Mouse (Mus musculus): ENCODE data around the gene Rnf187.

Gene Rnf187

GRCm38 (mm10) chr11:58947306-58947705 lies 8.6 kb upstream of the Rnf187 start:
- DNase-seq (ENCODE audit: low read depth), result no peak

- no peak for DNase-seq (ENCODE audit: low read depth)
Observed at GRCm38 (mm10) chr11:58944136-58944535, 5.4 kb upstream of the Rnf187 start.

DNA sequence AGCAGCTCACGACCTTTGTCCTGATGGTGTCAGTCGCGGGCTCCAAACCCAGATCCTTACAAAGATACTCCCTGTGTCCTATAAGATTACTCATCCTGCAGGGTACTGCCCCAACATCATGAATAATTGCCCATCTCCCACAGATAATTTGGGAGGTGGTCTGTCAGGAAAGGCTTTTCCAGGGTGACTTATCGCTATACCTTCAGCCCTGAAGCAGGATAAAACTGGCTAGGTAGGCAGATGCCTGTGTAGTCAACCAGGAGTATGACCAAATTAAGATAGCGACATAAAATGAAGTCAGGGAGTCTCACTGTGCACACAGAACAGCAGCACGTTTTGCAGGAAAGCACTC lies 348 bp upstream of the Rnf187 start:
- DNase-seq (ENCODE audit: low read depth), result no peak

- no peak for DNase-seq (ENCODE audit: low read depth)
Observed at GRCm38 (mm10) chr11:58937909-58938308, 807 bp downstream of the Rnf187 start.

DNA sequence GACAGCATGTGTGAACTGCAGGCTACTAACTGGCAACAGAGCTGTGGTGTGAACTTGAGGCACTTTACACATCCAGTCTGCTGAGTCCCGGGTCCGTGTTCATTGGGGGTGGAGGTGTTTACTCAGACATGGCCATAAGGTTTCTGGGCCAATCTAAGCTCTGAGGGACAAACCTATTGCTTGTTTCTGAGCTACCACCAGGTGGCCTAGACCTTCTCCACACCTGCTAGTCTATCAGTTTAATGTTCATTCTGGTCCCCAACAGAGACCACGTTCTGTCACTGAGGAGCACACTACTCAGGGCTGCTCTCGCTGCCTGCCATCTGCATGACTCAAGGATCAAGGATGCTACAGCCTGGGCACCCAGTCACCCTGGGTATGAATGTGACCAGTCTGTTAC lies 7.1 kb downstream of the Rnf187 start:
- DNase-seq (ENCODE audit: low read depth), result no peak

GRCm38 (mm10) chr11:58930254-58930653 lies 8.5 kb downstream of the Rnf187 start:
- DNase-seq (ENCODE audit: low read depth), result no peak

- DNase-seq (ENCODE audit: low read depth), result no peak
Observed at GRCm38 (mm10) chr11:58929641-58930040, 9.1 kb downstream of the Rnf187 start.

DNA sequence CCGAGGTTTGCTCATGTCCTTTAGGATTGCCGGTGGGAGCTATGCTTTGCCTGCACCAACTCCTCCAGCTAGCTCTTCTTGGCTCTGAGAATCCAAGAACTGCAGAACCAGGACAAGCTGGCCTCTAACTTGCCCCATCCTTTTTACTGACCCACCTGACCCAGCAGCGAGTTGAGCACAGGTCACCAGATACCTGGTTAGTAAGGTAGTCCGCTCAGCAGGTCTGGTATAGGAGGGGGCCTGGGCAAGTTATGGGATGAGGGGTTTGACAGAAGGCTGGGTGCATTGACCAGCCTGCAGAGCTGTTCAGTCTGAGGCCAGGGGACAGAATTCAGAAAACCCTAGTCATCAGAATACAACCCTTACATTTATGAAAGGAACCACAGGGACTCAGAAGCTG lies 9.7 kb downstream of the Rnf187 start:
- DNase-seq (ENCODE audit: low read depth), result no peak

GRCm38 (mm10) chr11:58927790-58928651 lies 10.7 kb downstream of the Rnf187 start:
- peak; percentile 53 for DNase-seq (ENCODE audit: low read depth)

- DNase-seq (ENCODE audit: low read depth), result no peak
Observed at GRCm38 (mm10) chr11:58927053-58927452, 11.7 kb downstream of the Rnf187 start.

DNA sequence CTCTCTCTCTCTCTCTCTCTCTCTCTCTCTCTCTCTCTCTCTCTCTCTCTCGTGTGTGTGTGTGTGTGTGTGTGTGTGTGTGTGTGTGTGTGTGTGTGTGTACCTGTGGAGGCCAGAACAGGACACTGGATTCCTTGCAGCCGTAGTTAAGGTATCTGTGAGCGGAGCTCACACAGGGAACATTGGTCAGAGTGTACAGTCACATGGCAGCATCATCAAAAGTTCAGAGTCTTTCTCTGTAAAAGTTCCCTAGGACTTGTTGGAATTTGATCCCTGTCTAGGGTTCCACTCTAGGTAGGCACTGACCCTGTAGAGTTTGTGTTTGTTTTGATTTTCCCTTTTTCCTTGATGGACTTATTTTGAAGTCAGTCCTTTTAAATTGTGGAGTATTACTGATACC lies 12.1 kb downstream of the Rnf187 start:
- DNase-seq (ENCODE audit: low read depth), result no peak

DNA sequence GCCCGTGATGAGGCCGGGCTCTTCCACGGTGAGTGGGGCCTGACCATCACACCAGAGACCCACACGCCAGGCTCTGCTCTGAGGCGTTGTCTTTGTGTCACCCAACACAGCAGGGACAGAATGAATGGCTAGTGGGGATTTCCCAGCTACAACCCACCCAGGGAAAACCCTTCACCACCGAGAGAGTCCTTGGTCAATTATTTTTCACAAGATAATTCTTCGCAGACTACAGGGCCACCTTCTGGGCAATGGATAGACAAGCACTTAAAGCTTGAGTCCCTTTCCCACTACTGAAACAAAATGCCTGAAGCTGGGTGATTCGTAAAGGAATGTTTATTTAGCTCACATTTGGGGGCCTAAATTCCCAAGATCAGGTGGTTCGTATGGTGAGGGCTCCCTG lies 16.3 kb downstream of the Rnf187 start:
- DNase-seq (ENCODE audit: low read depth), result no peak

DNA sequence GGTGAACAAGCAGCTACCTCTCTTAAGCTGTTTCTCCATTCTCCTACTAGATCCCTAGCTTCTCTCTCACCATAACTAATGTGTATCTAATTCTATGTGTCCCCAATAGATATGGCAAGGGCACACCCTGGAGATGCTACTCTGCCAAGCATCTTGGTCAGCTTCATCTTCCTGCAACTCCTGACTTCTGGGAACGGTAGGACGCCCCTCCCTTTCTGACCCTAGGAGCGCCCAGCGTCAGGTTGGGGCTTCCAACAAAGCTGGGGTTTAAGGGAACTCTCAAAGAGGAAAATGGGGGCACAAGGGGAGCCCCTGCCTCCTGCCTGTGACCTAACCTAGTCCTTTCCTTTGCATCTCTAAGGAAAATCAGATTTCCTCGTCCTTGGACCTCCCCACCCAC lies 20.0 kb downstream of the Rnf187 start:
- DNase-seq (ENCODE audit: low read depth), result no peak

DNA sequence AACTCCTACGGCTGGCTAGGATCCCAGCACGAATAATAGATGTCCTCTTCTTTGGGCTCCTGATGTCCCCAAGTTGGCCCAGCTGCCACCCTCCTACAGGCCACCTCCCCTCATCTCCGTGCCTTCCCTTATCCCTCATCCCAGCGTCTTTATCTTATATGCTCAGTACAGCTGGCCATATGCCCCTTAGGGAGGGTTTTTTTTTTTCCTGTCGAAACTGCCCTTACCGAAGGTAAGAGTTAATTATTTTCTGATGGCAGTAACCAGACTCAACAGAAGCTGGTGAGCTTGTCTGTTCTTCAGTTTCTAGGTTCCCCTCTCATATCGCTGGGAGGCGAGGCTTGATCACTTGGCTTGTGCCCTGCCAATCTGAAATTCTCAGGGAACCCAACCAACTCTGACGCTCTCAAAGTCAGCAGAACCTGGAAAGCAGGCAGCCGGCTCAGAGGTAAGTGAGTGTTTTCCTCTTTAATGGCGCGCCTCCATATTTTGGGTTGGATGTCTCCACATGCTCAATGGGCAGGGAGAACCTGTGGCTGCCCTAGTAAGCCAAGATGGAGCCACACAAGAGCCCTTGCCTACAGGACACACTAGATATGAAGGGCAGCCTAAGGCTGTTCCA lies 20.9 kb downstream of the Rnf187 start, which contains the start of gene Btnl10:
Btnl10 (plus strand) TSS at position 164 of the 622 bp plus-strand sequence.
- no peak for DNase-seq (ENCODE audit: low read depth)

DNA sequence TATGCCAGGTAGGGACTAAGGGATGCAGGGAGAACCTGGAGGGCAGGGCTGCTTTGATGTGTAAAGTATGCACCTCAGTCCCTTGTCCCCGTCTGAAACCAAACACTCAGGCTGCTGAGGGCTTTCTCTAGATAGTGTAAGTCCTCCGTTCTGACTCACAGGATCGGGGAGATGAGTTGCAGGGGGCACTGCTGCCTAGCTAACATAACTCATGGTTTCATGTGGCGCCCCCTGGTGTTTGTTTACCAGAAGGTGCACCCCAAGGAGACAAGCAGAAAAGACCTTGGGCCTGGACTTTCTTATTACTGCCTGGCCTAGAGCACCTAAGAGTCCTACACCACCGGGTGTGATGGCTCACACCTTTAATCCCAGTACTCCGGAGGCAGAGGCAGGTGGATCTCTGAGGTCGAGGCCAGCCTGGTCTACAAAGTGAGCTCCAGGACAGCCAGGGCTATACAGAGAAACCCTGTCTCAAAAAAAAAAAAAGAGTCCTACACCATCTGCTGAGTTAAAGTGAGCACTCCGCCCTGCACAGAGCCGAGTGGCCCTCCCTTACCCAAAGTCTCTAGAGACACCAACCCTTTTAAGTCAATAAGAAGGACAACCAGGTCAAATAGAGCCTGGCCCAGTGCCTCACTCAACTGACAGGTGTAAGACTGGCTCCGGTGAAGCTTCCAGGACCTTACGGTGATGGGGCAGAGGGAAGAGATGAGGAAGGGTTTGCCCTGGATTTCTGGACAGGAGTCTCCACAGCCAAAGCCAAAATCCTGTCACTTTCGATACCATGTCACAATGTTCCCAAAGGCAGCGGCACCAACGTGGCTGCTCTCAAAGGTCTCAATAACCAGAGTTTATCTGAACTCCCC lies 21.6 kb downstream of the Rnf187 start:
- peak; percentile 77 for DNase-seq (ENCODE audit: low read depth)

DNA sequence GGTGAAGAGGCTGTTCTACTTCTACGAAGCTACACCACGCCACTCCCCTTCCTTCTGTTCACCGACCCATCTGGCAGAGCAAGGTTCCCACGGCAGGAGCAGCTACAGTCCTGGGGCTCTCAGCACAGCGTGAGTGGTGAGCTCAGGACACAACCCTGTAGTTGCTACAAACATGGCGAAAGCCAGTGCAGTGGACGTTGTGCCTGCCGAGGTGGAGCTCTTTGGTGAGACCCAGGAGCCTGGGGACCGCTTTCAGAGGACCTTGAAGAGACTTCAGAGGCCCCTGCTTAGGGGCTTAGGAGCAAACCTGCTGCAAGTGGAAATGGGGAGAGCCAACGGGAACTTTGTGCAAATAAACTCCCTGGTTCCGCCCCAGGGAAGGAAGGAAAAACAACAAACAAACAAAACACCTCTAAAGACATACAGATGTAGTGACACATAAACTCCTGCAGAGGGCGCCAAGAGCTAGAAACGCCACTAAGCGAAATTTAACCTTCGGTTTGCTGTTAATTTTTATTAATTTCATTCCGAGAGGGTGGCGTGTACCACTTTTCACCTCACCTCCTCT lies 24.2 kb downstream of the Rnf187 start:
- DNase-seq (ENCODE audit: low read depth), result no peak

GRCm38 (mm10) chr11:58913776-58914175 lies 24.9 kb downstream of the Rnf187 start:
- no peak for DNase-seq (ENCODE audit: low read depth)

- no peak for DNase-seq (ENCODE audit: low read depth)
Observed at GRCm38 (mm10) chr11:58904838-58905237, 33.9 kb downstream of the Rnf187 start.

GRCm38 (mm10) chr11:58904410-58904718 lies 34.4 kb downstream of the Rnf187 start:
- no peak for DNase-seq (ENCODE audit: low read depth)

DNA sequence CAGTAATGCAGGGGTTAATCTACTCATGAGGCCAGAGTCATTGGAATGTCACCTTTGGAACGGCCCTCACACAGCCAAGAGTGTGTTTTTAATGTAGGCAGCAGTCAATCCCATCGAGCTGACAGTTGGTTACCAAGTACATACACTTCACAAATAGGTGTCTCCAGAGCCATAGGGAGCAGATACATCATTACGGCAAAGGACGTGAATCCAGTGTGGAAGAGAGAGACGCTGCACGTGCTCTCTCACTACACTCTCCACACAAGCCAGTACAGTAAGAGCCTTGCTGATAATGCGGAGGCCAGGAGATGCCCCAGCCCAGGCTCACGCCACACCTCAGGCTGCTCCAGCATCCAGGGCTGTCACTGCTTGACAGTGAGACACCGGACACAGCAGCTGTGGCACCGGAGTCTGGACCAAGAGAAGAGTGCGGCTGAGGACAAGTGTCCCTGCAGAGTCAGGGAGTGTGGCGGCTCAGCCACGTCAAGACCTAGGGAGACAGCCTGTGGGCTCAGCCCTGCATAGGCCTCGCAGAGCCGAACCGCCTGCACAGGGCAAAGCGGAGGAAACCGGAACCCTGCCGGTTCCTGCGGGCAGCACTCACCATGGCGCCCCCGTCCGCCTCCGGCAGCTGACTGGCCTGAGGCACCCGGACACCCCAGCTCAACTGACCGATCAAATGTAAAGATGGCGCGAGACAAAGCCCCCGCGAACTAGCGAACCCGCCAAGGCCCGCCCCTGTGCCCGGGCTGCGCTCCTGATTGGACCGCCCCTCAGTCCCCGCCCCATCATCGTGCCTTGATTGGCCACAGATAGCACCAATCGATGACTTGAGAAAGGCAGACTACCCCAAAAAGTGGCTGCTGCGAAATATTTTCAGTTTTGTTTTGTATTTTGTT lies 35.0 kb downstream of the Rnf187 start, which contains the start of gene Zfp39:
Zfp39 (minus strand) TSS at position 715 of the 899 bp plus-strand sequence.
- DNase-seq (ENCODE audit: low read depth), result peak; percentile 86

- DNase-seq (ENCODE audit: low read depth), result no peak
Observed at GRCm38 (mm10) chr11:58901080-58901479, 37.6 kb downstream of the Rnf187 start.
